Mouse (Mus musculus): ENCODE measurements around the gene Olfr47.

GRCm38 (mm10) chr6:43260756-43261155 lies 29.4 kb downstream of the Olfr47 start:
- TF ChIP-seq ZNF384 (IDR thresholded peaks at IDR 0.05; ENCODE audit: low read depth, low read length), result no peak
- no peak for TF ChIP-seq MAFK (IDR thresholded peaks at IDR 0.05; ENCODE audit: insufficient read depth, low read depth, low read length)

Measured in ES-E14 (cell line).